Mouse (Mus musculus) liver, embryonic 14.5 days (tissue): ENCODE measurements around the gene Pofut1.

ENCODE experiments used
- CTCF ChIP-seq: IDR thresholded peaks from 2 replicates; pipeline ENCODE4 v1.5.1; 2016; ENCODE audit warnings: antibody characterized with exemption, low read depth, control low read depth
- EP300 ChIP-seq: IDR thresholded peaks from 2 replicates; pipeline ENCODE4 v1.6.1; 2016; ENCODE audit warnings: antibody characterized with exemption, low read depth

DNA sequence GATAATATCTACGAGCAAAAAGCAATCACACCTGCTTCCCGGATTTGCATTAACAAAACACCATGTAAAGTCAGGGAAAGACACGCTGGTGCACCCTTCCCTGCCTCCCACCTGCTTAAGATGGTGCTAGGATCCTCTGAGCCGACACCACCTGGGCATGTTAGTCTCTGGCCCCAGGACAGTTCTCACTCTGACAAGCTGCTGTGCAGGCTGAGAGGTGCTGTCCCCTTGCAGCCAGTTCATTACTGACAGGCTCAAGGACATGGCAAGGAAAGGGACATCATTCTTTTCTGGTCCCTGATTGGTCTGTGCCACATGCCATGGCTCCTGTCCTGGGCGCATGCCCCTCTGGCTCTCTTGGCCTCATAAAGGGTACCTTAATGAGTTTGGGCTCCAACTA is 12.8 kb upstream of the Pofut1 start:
- TF ChIP-seq CTCF, result no peak
- TF ChIP-seq EP300, result no peak
